Mouse (Mus musculus) megakaryocyte progenitor cell, adult 5-6 weeks (primary cell): ENCODE data around the gene Psmd9. TPM values are rescaled to one million over a fixed set of nuclear protein-coding genes. Genes with fewer than 3 reads are reported as not detected.

ENCODE experiments used
- ATAC-seq: replicated peaks from 2 replicates; pipeline ENCODE4 v1.8.0; 2016; ENCODE audit warnings: mild to moderate bottlenecking, moderate TSS enrichment, inconsistent platforms; ENCODE audit not compliant: poor library complexity
- total RNA-seq, 2 experiments: library from RNA; stranded (forward) in 1 of 2; stranded (reverse) in 1 of 2; fragments of 157-497, 149-512 nt in 1 of 2; fragments of 200-1000 nt in 1 of 2; gene quantifications; 2 replicates each; pipeline versions ENCODE4 v1.2.3 to v1.2.4; 2015 to 2017

Psmd9 gene
- total RNA-seq (2015) (22.3 and 23.9 TPM in 2 replicates), total RNA-seq (2017) (15.2 and 19.4 TPM in 2 replicates)

- no peak for ATAC-seq
Observed at GRCm38 (mm10) chr5:123169284-123169683, at the start of gene Psmd9. Gene Psmd9 (plus strand): TSS chr5:123169413.

DNA sequence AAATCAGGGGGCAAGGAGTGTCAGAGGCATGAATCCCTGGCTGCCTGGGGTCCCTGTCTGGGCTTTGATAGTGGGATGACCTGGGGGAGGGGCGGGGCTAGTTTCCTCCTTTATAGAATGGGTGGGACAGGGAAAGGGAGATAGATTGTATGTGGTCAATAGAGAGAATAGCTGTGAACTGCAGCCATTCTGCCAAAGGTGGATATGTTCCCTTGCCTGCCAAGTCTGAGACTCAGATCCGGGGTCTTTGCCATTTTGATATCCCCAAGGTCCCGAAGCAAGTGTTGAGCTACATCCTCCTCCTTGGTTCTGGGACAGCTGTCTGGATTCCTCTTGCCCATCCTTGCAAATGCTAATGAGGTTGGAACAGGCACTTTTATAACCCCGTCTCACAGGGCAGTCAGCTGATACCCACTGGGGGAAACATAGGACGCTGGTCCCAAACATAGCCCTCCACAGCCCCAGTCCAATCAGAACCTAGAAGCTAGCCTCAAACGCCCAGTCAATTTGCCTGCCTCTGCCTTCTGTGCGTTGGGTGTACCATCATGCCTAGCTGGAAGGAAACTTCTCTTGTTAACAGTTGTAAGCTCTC, 48.5 kb upstream of the Psmd9 start:
- no peak for ATAC-seq

DNA sequence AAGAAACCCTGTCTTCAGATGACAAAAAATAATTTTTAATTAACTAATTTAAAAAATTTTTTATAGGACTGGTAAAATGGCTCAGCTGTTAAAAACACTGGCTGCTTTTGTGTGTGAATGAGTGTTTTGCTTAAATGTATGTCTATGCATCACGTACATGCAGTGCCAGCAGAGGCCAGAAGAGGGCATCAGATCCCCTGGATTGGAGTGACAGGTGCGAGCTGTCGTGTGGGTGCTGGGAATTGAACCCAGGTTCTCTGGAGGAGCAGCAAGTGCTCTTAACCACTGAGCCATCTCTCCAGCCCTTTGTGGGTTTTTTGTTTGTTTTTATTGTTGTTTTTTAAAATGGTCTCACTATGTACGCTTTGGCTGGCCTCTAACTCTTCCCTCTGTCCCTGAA, 47.0 kb upstream of the Psmd9 start:
- ATAC-seq: no peak

DNA sequence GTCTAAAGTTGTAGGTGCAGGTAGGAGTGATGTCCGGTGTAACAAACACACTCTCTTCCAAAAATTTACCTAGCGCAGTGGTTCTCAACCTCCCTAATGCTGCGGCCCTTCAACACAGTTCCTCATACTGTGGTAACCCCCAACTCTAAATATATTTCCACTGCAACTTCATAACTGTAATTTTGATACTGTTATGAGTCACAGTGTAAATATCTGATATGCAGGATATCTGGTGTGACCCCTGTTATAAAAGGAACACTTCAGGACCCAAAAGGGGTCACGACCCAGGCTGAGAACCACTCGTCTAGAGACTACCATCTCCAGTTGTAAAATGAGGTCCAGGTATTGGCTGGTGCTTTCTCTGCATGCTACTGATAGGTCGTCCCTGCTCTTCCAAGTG, 44.1 kb upstream of the Psmd9 start:
- ATAC-seq: no peak

- peak; percentile 61 for ATAC-seq
Observed at GRCm38 (mm10) chr5:123125638-123126406, 43.4 kb upstream of the Psmd9 start.

DNA sequence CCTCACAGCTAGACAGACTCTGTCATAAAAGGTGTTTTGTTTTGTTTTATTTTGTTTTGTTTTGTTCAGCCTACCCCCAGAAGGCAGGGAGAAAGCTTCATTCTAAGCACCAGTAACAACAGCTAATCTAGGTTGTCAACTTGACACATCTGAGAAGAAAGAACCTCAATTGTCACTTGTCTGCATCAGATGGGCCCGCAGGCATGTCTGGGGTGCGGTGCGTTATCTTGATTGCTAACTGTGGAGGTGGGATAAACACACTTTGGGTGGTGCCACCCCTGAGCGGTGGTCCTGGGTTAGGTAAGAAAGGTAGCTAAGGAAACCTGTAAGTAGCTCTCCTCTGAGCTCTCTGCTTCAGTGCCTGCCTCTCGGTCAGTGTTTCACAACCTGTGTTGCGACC, 42.2 kb upstream of the Psmd9 start:
- no peak for ATAC-seq

- peak; percentile 57 for ATAC-seq
Observed at GRCm38 (mm10) chr5:123128426-123129169, 40.6 kb upstream of the Psmd9 start.

- no peak for ATAC-seq
Observed at GRCm38 (mm10) chr5:123129170-123129757, 39.9 kb upstream of the Psmd9 start.

GRCm38 (mm10) chr5:123130030-123130813, 39.0 kb upstream of the Psmd9 start:
- ATAC-seq: no peak

- ATAC-seq: no peak
Observed at GRCm38 (mm10) chr5:123130814-123131148, 38.4 kb upstream of the Psmd9 start.

DNA sequence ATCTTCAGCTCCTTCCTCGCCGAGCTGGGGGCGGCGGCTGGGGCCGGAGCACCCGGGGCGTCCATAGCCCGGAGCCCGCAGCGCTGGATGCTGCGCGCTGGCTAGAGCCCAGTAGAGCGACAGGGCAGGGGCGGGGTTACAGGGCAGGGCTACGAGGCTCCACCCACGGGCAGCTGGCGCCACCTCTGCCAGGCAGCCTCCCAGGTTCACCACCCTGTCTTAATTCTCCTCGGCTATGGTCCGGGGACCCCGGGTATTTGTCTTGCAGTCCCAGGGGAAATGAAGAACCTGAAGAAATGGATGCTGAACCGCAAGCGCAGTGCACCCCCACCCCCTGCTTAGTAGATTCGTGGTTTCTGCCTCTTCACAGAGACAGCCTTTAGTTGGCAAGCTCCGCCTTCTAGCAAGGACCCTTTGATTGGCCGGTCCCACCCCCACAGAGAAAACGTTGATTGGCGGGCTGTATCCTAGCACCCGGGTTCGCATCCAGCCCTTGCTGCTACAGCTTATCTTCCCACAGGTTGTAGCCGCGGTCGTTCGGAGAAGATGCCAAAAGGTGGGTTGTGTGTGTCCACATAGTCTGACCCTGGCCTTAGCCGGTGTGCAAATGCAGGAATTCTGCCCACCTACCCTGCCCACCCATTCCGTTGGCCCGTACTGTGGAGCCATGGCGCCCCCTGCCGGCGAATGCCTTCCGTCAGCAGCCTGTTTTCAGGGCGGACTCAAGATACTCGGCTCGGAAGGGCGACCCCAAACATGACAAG, 36.7 kb upstream of the Psmd9 start, which contains the start of gene Rhof:
Gene Rhof, minus strand, starts transcription at position 385 of the 764 bp plus-strand sequence.
- peak; percentile 49 for ATAC-seq

- ATAC-seq: peak; percentile 26
Observed at GRCm38 (mm10) chr5:123133083-123133783, 36.0 kb upstream of the Psmd9 start.

- ATAC-seq: no peak
Observed at GRCm38 (mm10) chr5:123133784-123134143, 35.4 kb upstream of the Psmd9 start.

DNA sequence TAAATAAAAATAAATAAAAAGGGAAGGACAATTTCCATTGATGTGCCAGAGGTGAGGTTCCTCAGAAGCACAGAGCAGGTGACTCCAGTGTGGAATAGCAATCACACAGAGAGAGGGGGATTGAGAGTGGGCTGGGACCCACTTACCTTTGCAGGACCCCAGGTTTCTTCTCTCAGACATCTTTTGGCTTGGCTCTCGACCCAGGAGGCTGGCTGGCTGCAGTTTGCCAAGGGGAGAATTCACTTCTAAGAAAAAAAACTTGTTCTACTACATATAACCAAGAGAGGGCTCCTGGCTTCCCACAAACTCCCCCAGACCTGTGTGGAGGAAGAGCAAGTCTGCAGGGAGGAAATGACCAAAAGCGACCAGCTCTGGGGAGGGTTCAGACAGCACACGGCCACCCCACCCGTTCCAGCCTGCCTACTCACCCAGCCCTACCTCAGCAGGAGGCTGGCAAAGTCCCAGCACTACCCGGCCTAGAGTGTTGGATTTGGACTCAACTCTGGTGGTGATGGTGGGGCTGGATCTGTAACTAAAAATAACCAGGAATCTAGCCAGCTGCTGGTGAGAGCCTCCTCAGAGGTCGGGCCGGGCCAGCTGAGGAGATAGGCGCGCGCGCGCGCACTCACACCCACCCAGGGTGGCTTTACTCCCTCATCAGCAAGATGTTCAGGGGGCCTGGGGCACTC, 34.9 kb upstream of the Psmd9 start:
- ATAC-seq: no peak

GRCm38 (mm10) chr5:123134875-123135382, 34.3 kb upstream of the Psmd9 start:
- no peak for ATAC-seq

- peak; percentile 3; the same call in 1 of the 2 replicates for ATAC-seq
Observed at GRCm38 (mm10) chr5:123135471-123136360, 33.5 kb upstream of the Psmd9 start.

DNA sequence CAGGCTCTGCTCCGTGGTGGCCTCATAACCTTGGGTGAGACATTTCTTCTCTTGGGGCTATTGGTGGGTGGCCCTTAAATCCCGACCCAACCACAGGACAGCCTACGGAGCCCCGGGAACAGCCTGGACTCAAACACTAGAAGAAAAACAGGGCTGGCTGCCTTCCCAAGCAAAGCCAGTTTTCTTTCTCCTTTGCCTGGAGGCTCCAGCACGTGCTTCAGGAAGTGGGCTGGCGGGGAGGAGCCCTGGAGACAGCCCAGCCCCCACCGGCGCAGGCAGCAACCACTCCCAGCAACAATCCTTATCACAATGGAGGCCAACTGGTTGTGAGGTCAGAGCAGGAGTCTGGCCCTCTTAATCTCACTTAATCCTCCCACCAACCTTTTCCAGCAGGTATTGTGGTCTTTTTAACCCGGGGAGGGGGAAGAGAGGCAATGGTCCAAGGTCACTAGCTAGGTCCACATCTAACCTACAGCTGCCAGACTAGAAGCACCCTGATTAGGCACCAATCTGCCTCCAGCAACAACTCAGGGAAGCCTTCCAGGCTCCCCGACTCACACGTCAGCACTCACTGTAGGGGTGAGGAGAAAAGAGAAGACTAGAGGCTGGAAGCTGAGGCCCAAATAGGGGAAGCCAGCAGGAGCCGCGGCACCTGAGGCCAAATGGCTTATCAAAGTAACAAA, 32.7 kb upstream of the Psmd9 start:
- ATAC-seq: peak; percentile 21
